Mouse (Mus musculus) heart, postnatal 0 days (tissue): ENCODE measurements around the gene Tmem107. TPM values are rescaled to one million over a fixed set of nuclear protein-coding genes. Genes with fewer than 3 reads are reported as not detected.

ENCODE experiments used
- ATAC-seq: fragments of 200-750 bp; cut with Nextera tagmentation; 2 replicates; pipeline ENCODE4 v1.8.0; 2017; ENCODE audit warnings: low read depth, moderate number of reproducible peaks, moderate library complexity; ENCODE audit not compliant: insufficient read depth
- DNase-seq: peaks from one replicate; pipeline ENCODE4 v3.0.0-alpha.2; 2016; ENCODE audit warnings: low spot score
- H3K27ac ChIP-seq: fragments of 300-500 bp; sonication (generic); 2 replicates; pipeline ENCODE4 v1.5.1; 2014; ENCODE audit warnings: low read depth, mild to moderate bottlenecking
- H3K27me3 ChIP-seq: fragments of 300-500 bp; sonication (generic); 2 replicates; pipeline ENCODE4 v1.6.1; 2014; ENCODE audit warnings: low read length, mixed read lengths; ENCODE audit not compliant: control insufficient read depth, insufficient read depth
- H3K36me3 ChIP-seq: fragments of 300-500 bp; sonication (generic); replicated peaks from 2 replicates; pipeline ENCODE4 v1.6.1; 2014; ENCODE audit warnings: low read length, mixed read lengths; ENCODE audit not compliant: control insufficient read depth, insufficient read depth
- H3K4me1 ChIP-seq: fragments of 300-500 bp; sonication (generic); 2 replicates; pipeline ENCODE4 v1.6.1; 2014; ENCODE audit warnings: antibody characterized with exemption; ENCODE audit not compliant: control insufficient read depth, insufficient read depth
- H3K4me2 ChIP-seq: fragments of 300-500 bp; sonication (generic); 2 replicates; pipeline ENCODE4 v1.6.1; 2014; ENCODE audit warnings: low read depth, mild to moderate bottlenecking, low read length, moderate library complexity
- H3K4me3 ChIP-seq: fragments of 300-500 bp; sonication (generic); 2 replicates; pipeline ENCODE4 v1.5.1; 2014; ENCODE audit warnings: low read depth, low read length
- H3K9ac ChIP-seq: fragments of 300-500 bp; sonication (generic); replicated peaks from 2 replicates; pipeline ENCODE4 v1.6.1; 2014; ENCODE audit warnings: low read depth, low read length, mixed read lengths
- H3K9me3 ChIP-seq: fragments of 300-500 bp; sonication (generic); replicated peaks from 2 replicates; pipeline ENCODE4 v1.6.1; 2016; ENCODE audit warnings: low read length; ENCODE audit not compliant: control insufficient read depth
- CTCF ChIP-seq: IDR thresholded peaks from 2 replicates; pipeline ENCODE4 v1.5.1; 2016; ENCODE audit warnings: antibody characterized with exemption, control low read depth, low read depth
- EP300 ChIP-seq: IDR thresholded peaks from 2 replicates; pipeline ENCODE4 v1.6.1; 2016; ENCODE audit warnings: antibody characterized with exemption, low read depth
- WGBS: fragments of 180-500 bp; shearing (Covaris S2); extraction: QIAGEN DNeasy Blood & Tissue Kit; methylation state at CpG from one replicate; pipeline ENCODE4 v1.1.7; 2014; 5-methylcytosine and 5-hydroxymethylcytosine counted together
- polyA plus RNA-seq: library from polyadenylated mRNA; unstranded; fragments of >200 nt; fragmentation: Nextera tagmentation; extraction: Ambion mirVana; gene quantifications from 2 replicates; pipeline ENCODE4 v1.2.1, GENCODE M21; 2015
- total RNA-seq: library from RNA; depleted of rRNA; stranded (reverse); fragments of >200 nt; gene quantifications from 2 replicates; pipeline ENCODE4 v1.2.3, GENCODE M21; 2014; ENCODE audit warnings: low replicate concordance; rRNA removed

The Tmem107 gene
- total and polyA plus RNA-seq, 2 experiments from 2014 or later, result 10.9 to 18.3 TPM

DNA sequence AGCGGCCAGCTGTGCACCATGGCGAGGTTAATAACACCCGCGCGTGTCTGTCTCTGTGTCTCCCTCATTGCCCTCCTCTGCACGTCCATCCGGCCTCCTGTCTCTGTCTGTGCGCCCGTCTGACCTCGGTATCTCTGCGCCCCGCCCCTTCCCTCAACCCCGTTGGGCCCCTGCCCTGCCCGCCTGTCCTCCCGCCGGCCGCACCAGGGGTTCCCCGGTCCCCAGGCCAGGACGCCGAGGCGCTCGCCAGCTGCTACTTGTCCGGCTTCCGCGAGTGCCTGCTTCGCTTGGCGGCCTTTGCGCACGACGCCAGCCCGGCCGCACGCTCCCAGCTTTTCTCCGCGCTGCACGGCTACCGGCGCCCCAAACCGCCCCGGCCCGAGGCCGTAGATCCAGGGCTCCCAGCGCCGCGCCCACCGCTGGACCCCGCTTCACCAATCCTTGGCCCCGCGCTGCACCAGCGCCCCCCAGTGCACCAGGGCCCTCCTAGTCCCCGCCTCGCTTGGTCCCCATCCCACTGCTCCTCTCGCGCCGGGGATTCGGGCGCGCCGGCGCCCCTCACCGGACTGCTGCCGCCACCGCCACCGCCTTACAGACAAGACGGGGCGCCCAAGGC, 51.8 kb downstream of the Tmem107 start, which contains the start of gene 9130213A22Rik:
Gene 9130213A22Rik (minus strand): TSS at position 254 of the 616 bp plus-strand sequence.
- ATAC-seq (peak; percentile 71), DNase-seq (peak; percentile 84)
- peaks cover 30% of the 10 kb centered on the region for H3K4me1 ChIP-seq
- peak within 1 kb of the TSS; percentile 60 for H3K9ac ChIP-seq
- peak within 1 kb of the TSS; percentile 68 for H3K4me3 ChIP-seq
- no peaks in the 10 kb centered on the region for H3K27me3 ChIP-seq
- no peaks in the 10 kb centered on the region for H3K9me3 ChIP-seq
- WGBS, result under 1% methylated on average over 64 of the region's 66 CpGs
- TF ChIP-seq CTCF (peak; percentile 73), EP300 (peak; percentile 41; the same call in 1 of the 2 replicates)
- H3K4me2 ChIP-seq, result peak within 1 kb of the TSS; percentile 90
- H3K27ac ChIP-seq, result peak within 1 kb of the TSS; percentile 90
- no peaks in the 10 kb centered on the region for H3K36me3 ChIP-seq

Other genes starting within 250 kb of the Tmem107 start
- 70.9 and 130 TPM in 2 replicates for gene Ndel1, start 198.9 kb upstream of the Tmem107 start, total RNA-seq
- 60.7 and 62.3 TPM in 2 replicates for gene Ndel1, start 198.9 kb upstream of the Tmem107 start, polyA plus RNA-seq
- gene Rnf222, start 182.3 kb upstream of the Tmem107 start, total RNA-seq, result not detected in 2 replicates
- gene Rnf222, start 182.3 kb upstream of the Tmem107 start, polyA plus RNA-seq, result 0.14 and 0.15 TPM in 2 replicates
- 1,343 and 1,533 TPM in 2 replicates for gene Rpl26, start 169.2 kb upstream of the Tmem107 start, total RNA-seq
- 529 and 545 TPM in 2 replicates for gene Rpl26, start 169.2 kb upstream of the Tmem107 start, polyA plus RNA-seq
- not detected in 2 replicates for gene Odf4, start 143.7 kb upstream of the Tmem107 start, total RNA-seq
- gene Odf4, start 143.7 kb upstream of the Tmem107 start, polyA plus RNA-seq, result not detected in 2 replicates
- gene Arhgef15, start 113.3 kb upstream of the Tmem107 start, total RNA-seq, result 12.6 and 19.8 TPM in 2 replicates
- 10.0 and 11.6 TPM in 2 replicates for gene Arhgef15, start 113.3 kb upstream of the Tmem107 start, polyA plus RNA-seq
- 0.70 and 3.6 TPM in 2 replicates for gene Slc25a35, start 102.7 kb upstream of the Tmem107 start, total RNA-seq
- 1.9 and 2.0 TPM in 2 replicates for gene Slc25a35, start 102.7 kb upstream of the Tmem107 start, polyA plus RNA-seq
- gene Rangrf, start 95.6 kb upstream of the Tmem107 start, total RNA-seq, result 101 and 103 TPM in 2 replicates
- gene Rangrf, start 95.6 kb upstream of the Tmem107 start, polyA plus RNA-seq, result 78.0 and 85.1 TPM in 2 replicates
- gene Pfas, start 62.3 kb upstream of the Tmem107 start, total RNA-seq, result 10.1 and 12.3 TPM in 2 replicates
- 8.3 and 8.7 TPM in 2 replicates for gene Pfas, start 62.3 kb upstream of the Tmem107 start, polyA plus RNA-seq
- gene Ctc1, start 54.9 kb upstream of the Tmem107 start, total RNA-seq, result 40.0 and 46.0 TPM in 2 replicates
- 18.6 TPM in 2 replicates for gene Ctc1, start 54.9 kb upstream of the Tmem107 start, polyA plus RNA-seq
- gene Aurkb, start 25.2 kb upstream of the Tmem107 start, total RNA-seq, result 21.4 and 54.6 TPM in 2 replicates
- 19.5 and 19.9 TPM in 2 replicates for gene Aurkb, start 25.2 kb upstream of the Tmem107 start, polyA plus RNA-seq
- 21.3 and 24.1 TPM in 2 replicates for gene Borcs6, start 11.1 kb upstream of the Tmem107 start, total RNA-seq
- gene Borcs6, start 11.1 kb upstream of the Tmem107 start, polyA plus RNA-seq, result 12.1 and 13.0 TPM in 2 replicates
- gene Vamp2, start 17.7 kb downstream of the Tmem107 start, total RNA-seq, result 25.2 and 27.9 TPM in 2 replicates
- gene Vamp2, start 17.7 kb downstream of the Tmem107 start, polyA plus RNA-seq, result 59.2 and 62.1 TPM in 2 replicates
- gene Per1, start 24.4 kb downstream of the Tmem107 start, total RNA-seq, result 76.8 and 93.5 TPM in 2 replicates
- gene Per1, start 24.4 kb downstream of the Tmem107 start, polyA plus RNA-seq, result 8.1 and 9.7 TPM in 2 replicates
- gene Hes7, start 49.6 kb downstream of the Tmem107 start, total RNA-seq, result not detected in 2 replicates
- 0.26 and 0.29 TPM in 2 replicates for gene Hes7, start 49.6 kb downstream of the Tmem107 start, polyA plus RNA-seq
- 0.66 TPM in 1 of 2 replicates, not detected in the other for gene 9130213A22Rik, start 51.8 kb downstream of the Tmem107 start, total RNA-seq
- gene 9130213A22Rik, start 51.8 kb downstream of the Tmem107 start, polyA plus RNA-seq, result 0.30 and 0.49 TPM in 2 replicates
- gene Aloxe3, start 55.1 kb downstream of the Tmem107 start, total RNA-seq, result 0.58 TPM in 1 of 2 replicates, not detected in the other
- gene Aloxe3, start 55.1 kb downstream of the Tmem107 start, polyA plus RNA-seq, result 0.08 TPM in 1 of 2 replicates, not detected in the other
- not detected in 2 replicates for gene Alox12b, start 86.2 kb downstream of the Tmem107 start, total RNA-seq
- gene Alox12b, start 86.2 kb downstream of the Tmem107 start, polyA plus RNA-seq, result not detected in 2 replicates
- gene Alox8, start 127.0 kb downstream of the Tmem107 start, total RNA-seq, result 3.0 and 3.7 TPM in 2 replicates
- 0.86 and 2.5 TPM in 2 replicates for gene Alox8, start 127.0 kb downstream of the Tmem107 start, polyA plus RNA-seq
- 0.27 TPM in 1 of 2 replicates, not detected in the other for gene Gucy2e, start 166.2 kb downstream of the Tmem107 start, total RNA-seq
- gene Gucy2e, start 166.2 kb downstream of the Tmem107 start, polyA plus RNA-seq, result 0.07 and 0.15 TPM in 2 replicates